Mouse (Mus musculus) heart, adult 2 months (tissue): ENCODE measurements at regions not wholly inside any gene's neighbourhood (a gene's known extent, or its start where the extent isn't known, plus 50 kb on each side); places are given as distances from the start of the nearest gene placed in this dataset.

ENCODE experiments used
- DNase-seq, 2 experiments: peaks; one replicate each; pipeline ENCODE4 v3.0.0; 2021
- H3K27ac ChIP-seq: fragments of 200-600 bp; 2 replicates; pipeline ENCODE4 v1.8.1; 2022
- H3K27me3 ChIP-seq: fragments of 200-500 bp; 2 replicates; pipeline ENCODE4 v1.6.1; 2012; ENCODE audit warnings: mild to moderate bottlenecking, low read length, inconsistent platforms, mixed read lengths; ENCODE audit not compliant: control insufficient read depth, insufficient read depth
- H3K36me3 ChIP-seq: fragments of 200-500 bp; 2 replicates; pipeline ENCODE4 v1.6.1; 2012; ENCODE audit warnings: low read length, inconsistent platforms; ENCODE audit not compliant: control insufficient read depth, insufficient read depth
- H3K4me1 ChIP-seq: fragments of 200-500 bp; 2 replicates; pipeline ENCODE4 v1.6.1; 2011; ENCODE audit warnings: low read length; ENCODE audit not compliant: control insufficient read depth, insufficient read depth
- H3K4me3 ChIP-seq: fragments of 200-600 bp; 2 replicates; pipeline ENCODE4 v1.8.1; 2022
- H3K79me2 ChIP-seq: fragments of 200-500 bp; replicated peaks from 2 replicates; pipeline ENCODE4 v1.6.1; 2012; ENCODE audit warnings: mild to moderate bottlenecking, inconsistent platforms, low read length, moderate library complexity, mixed read lengths; ENCODE audit not compliant: control insufficient read depth, insufficient read depth
- H3K9ac ChIP-seq: fragments of 200-500 bp; 2 replicates; pipeline ENCODE4 v1.6.1; 2012; ENCODE audit warnings: low read depth, mild to moderate bottlenecking, control low read depth, inconsistent platforms, low read length, mixed read lengths
- CTCF ChIP-seq: fragments of 200-600 bp; IDR thresholded peaks from 2 replicates; pipeline ENCODE4 v1.8.1; 2022; ENCODE audit warnings: antibody characterized with exemption, mild to moderate bottlenecking, moderate library complexity
- EP300 ChIP-seq: fragments of 200-500 bp; IDR thresholded peaks from 2 replicates; pipeline ENCODE4 v1.6.1; 2011; ENCODE audit warnings: low read depth, low read length, control low read depth; ENCODE audit not compliant: insufficient read depth
- POLR2A ChIP-seq: fragments of 200-500 bp; IDR thresholded peaks from 2 replicates; pipeline ENCODE4 v1.6.1; 2011; ENCODE audit warnings: mild to moderate bottlenecking, low read depth, low read length, control low read depth; ENCODE audit not compliant: insufficient read depth
- WGBS: fragments of 180-500 bp; shearing (Covaris S2); methylation state at CpG from one replicate; pipeline ENCODE4 v1.1.7; 2018; 5-methylcytosine and 5-hydroxymethylcytosine counted together
- intact Hi-C: fragments of 180-260 bp; cut with DNase I; formaldehyde crosslinking; loops from one replicate; pipeline ENCODE4 v1.15.1; 2025

DNA sequence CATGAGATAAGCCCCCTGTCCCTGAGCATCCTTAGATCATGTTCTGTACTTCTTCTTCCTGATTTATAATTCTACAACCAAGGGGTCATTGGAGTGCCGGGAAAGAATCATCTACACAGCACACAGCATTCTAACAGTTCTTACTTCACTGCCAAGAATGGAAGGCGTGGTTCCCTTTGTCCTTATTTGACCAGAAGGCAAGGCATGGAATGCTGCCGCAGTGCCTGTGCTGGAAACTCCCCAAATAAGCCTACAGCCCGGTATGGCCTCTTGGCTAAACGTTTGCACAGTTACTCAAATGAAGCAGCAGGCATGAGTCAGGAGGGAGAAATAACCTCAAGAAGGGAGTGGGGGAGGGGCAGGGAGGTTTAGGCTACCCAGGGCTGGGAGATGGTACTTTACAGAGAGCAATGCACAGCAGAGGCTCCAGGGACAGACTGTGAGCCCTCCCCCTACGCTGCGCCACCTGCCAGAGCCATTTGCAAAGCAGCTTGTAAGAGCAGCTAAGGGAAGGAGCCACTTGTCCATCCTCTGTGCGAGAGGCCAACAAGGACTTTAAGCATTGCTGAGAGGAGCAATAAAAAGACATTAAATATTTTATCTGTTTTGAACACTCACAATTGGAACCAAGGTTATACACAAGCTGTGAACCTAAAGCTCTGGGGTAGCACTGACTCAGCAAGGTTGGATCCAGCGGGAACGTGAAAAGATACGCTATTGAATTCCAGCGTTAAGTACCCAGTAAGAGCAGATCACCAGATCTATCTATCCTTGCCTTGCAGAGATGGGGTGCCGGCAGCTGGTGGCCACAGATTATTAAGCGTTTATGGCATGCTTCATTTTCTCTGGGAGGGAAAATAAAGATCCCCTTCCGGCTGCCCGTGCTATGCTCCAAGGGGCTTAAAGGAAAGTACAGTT is 104.2 kb upstream of the Klf7 start:
- no peak for TF ChIP-seq CTCF
- no peak for TF ChIP-seq POLR2A
- TF ChIP-seq EP300, result peak; percentile 74; the same call in 1 of the 2 replicates
- H3K9ac ChIP-seq, result peak overlapping the region; percentile 24; the same call in 1 of the 2 replicates
- intact Hi-C loops, result loop anchor here (1.0 kb wide), 1 partner anchor 77 kb away; no protein-coding TSS in a partner anchor
- H3K27me3 ChIP-seq, result no peaks in the 10 kb centered on the region
- peak; percentile 59 to 73 for DNase-seq
- WGBS, result 36% methylated on average over 16 of the region's 16 CpGs
- H3K79me2 ChIP-seq, result no peaks in the 10 kb centered on the region
- no peak overlapping the region for H3K4me3 ChIP-seq
- peak overlapping the region; percentile 61 for H3K27ac ChIP-seq
- H3K4me1 ChIP-seq, result peaks cover 22% of the 10 kb centered on the region
- peaks cover 7% of the 10 kb centered on the region for H3K36me3 ChIP-seq

GRCm38 (mm10) chr1:64223779-64224687 is 102.0 kb upstream of the Klf7 start:
- peak; percentile 26 to 50 for DNase-seq
- Histone ChIP-seq H3K36me3 (peaks cover 7% of the 10 kb centered on the region), H3K4me3 (0 out of 2 replicates have a peak overlapping the region, but pooled peaks have one; percentile 18), H3K27ac (peak overlapping the region; percentile 66), H3K4me1 (peaks cover 22% of the 10 kb centered on the region), H3K27me3 (no peaks in the 10 kb centered on the region), H3K9ac (no peak overlapping the region), H3K79me2 (no peaks in the 10 kb centered on the region)
- no peak for TF ChIP-seq EP300
- TF ChIP-seq CTCF, result no peak
- no peak for TF ChIP-seq POLR2A
- WGBS, result 53% methylated on average over 19 of the region's 19 CpGs
- intact Hi-C loops, result loop anchor here (1.0 to 5.0 kb wide), 5 partner anchors 27 to 202 kb away; partner anchors contain the start of gene Klf7

DNA sequence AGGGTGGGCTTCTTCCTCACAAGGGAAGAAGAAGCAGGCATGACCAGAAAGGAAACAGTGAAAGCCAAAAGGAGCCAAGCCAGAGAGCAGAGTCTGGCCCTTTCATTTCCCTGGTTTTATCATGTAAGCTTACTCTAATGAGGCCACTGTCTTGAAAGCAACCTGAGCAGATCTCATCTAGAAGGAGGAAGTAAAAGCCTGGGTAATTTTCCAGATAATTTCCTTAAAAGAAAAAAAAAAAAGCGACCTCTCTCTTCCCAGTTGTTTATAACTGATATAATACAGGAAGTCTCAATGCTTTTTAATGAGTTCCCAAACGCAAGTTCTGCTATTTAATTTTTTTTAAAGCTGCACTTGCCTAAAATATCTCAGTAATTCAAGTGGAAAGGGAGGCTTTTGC is 100.4 kb upstream of the Klf7 start:
- Histone ChIP-seq H3K4me1 (peaks cover 22% of the 10 kb centered on the region), H3K27me3 (no peaks in the 10 kb centered on the region), H3K27ac (peak overlapping the region; percentile 66), H3K9ac (no peak overlapping the region), H3K4me3 (no peak overlapping the region), H3K79me2 (no peaks in the 10 kb centered on the region), H3K36me3 (peaks cover 7% of the 10 kb centered on the region)
- intact Hi-C loops, result loop anchor here (2.0 to 5.0 kb wide), 3 partner anchors 135 to 200 kb away; no protein-coding TSS in a partner anchor
- no peak for DNase-seq
- TF ChIP-seq EP300, result no peak
- no peak for TF ChIP-seq POLR2A
- TF ChIP-seq CTCF, result no peak
- 51% methylated on average over 2 of the region's 2 CpGs for WGBS

DNA sequence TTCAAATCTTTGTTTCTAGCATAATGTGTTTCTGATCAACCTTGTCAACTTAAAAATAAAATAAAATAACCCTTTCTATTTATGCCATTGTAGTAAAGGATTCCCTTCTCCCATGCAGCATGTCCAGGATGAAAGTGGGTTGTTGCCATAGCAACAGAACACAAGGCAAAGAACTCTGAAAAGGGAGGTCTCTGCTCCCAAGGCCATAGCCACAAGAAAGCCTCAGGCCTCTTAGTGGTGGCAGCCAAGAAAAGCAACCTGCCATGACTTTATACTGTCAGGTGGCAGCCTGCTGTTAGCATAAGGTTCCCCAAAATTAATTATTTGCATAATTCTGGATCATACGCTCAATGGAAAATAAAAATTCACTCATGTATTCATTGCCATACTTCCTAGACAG is 98.4 kb upstream of the Klf7 start:
- peaks cover under 1% of the 10 kb centered on the region for H3K36me3 ChIP-seq
- intact Hi-C loops, result loop anchor here (5.0 kb wide), 2 partner anchors 133 to 198 kb away; no protein-coding TSS in a partner anchor
- no peak overlapping the region for H3K9ac ChIP-seq
- no peak overlapping the region for H3K4me3 ChIP-seq
- TF ChIP-seq POLR2A (no peak), CTCF (no peak), EP300 (no peak)
- H3K27ac ChIP-seq, result no peak overlapping the region
- no peaks in the 10 kb centered on the region for H3K27me3 ChIP-seq
- peaks cover 13% of the 10 kb centered on the region for H3K4me1 ChIP-seq
- 94% methylated on average over 1 of the region's 1 CpGs for WGBS
- DNase-seq, result no peak
- H3K79me2 ChIP-seq, result no peaks in the 10 kb centered on the region

- no peak overlapping the region for H3K27ac ChIP-seq
- no peak for DNase-seq
- H3K27me3 ChIP-seq, result no peaks in the 10 kb centered on the region
- 88% methylated on average over 5 of the region's 5 CpGs for WGBS
- no peak overlapping the region for H3K9ac ChIP-seq
- H3K4me3 ChIP-seq, result no peak overlapping the region
- no peaks in the 10 kb centered on the region for H3K79me2 ChIP-seq
- intact Hi-C loops, result loop anchor here (5.0 kb wide), 2 partner anchors 133 to 198 kb away; no protein-coding TSS in a partner anchor
- TF ChIP-seq EP300 (no peak), CTCF (no peak), POLR2A (no peak)
- no peaks in the 10 kb centered on the region; the same call in 1 of the 2 replicates for H3K36me3 ChIP-seq
- H3K4me1 ChIP-seq, result peaks cover 12% of the 10 kb centered on the region
Observed at GRCm38 (mm10) chr1:64220040-64220439, 98.0 kb upstream of the Klf7 start.
